Mouse (Mus musculus): ENCODE results near the gene Dppa3.

Dppa3 gene

DNA sequence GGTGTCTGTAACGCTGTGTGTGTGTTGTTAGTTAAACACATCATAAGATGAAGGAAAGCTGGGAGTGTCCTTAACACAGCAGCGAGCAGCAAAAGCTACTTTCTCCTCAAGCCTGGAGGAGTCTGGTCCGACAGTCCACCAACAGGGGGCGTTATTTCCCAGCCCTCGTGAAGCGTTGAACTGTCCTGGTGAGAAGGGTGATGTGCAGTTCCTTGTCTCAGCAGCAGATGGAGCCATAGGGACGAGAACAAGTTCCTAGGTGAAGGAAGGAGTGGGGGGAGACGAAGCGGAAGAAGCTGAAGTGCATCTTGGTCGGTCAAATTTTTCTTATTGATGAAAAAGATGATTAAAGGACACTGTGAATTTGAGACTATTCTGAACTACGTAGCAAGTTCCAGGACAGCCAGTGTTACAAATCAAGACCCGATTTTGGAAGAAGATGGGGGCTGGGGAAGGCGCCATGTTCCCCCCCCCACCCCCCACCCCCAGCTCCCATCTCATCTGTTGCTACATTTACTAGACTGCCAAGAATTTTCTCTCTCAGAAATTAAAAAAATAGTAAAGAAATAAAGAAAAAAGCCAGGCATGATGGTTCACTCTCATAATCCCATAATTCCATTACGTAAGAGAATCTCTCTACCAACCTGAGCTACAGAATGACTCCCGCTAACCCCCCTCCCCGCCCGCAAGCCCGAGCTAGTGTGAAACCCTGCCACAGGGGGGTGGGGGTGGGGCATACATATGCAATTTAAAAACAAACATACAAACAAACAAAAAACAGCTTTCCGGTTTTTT lies 43.4 kb downstream of the Dppa3 start:
- peak; percentile 68 to 83 for DNase-seq

DNA sequence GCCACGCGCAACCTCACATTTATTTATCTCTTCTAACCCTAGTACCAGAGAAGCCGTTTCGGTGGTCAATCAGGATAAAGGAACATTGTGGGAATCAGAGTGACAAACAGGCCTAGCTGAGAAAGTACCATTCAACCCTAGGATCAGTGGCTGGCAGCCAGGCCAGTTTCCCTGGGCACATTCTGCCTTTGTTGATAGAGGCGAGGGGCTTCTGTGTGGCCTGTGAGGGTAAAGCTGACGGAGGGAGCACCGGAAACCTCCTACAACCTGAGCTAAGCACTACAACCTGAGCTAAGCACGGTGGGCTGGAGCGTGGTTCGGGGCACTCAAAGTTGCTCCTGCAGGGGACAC lies 44.0 kb downstream of the Dppa3 start:
- no peak for DNase-seq

DNA sequence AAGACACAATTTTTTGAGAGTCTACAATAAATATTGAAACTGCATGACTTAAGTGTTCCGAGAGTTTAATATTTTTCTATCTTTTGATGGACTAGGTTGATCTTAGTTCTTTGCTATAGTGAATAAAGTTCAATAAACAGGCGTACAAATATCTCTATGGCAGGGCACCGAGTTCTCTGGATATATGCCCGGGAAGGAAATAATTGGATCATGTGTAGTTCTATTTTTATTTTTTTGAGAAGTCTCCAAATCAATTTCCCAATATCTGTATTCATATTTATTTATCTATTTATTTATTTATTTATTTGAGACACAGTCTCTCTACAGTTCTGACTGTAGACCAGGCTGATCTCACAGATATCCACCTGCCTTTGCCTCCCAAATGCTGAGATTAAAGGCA lies 44.6 kb downstream of the Dppa3 start:
- no peak for DNase-seq

DNA sequence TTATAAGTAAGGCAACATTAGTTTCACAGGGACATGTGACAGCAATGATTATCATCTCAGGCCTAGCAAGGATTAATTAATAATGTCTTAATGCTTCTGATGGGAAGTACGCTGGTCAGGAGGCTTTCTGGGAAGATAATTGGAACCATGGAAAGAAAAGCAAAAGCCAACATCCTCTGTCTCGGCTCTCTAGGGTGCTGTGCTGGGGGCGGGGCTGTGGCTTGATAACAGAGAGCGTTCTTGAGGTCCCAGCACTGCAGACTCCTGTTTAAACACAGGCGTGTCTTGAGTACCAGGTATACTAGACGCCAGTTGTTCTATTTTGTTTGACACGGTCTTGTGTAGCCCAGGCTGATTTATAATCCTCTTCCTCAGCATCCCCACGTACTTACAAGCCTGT lies 46.5 kb downstream of the Dppa3 start:
- DNase-seq = no peak
